Mouse (Mus musculus) adrenal gland, postnatal 14 days (tissue): ENCODE measurements at regions not wholly inside any gene's neighbourhood (a gene's known extent, or its start where the extent isn't known, plus 50 kb on each side); places are given as distances from the start of the nearest gene placed in this dataset.

Experiments used
- DNase-seq: peaks from one replicate; pipeline ENCODE4 v3.0.0; 2021; ENCODE audit warnings: mixed read lengths

GRCm38 (mm10) chr9:117863944-117864343 is 176.4 kb upstream of the Azi2 start:
- DNase-seq: no peak

- DNase-seq: no peak
Observed at GRCm38 (mm10) chr9:117863318-117863717, 177.0 kb upstream of the Azi2 start.

GRCm38 (mm10) chr9:117859580-117860045 is 180.7 kb upstream of the Azi2 start:
- DNase-seq: peak; percentile 78

GRCm38 (mm10) chr9:117843531-117843930 is 196.8 kb upstream of the Azi2 start:
- no peak for DNase-seq

- DNase-seq: no peak
Observed at GRCm38 (mm10) chr9:117836696-117837380, 203.5 kb upstream of the Azi2 start.

- DNase-seq: no peak
Observed at GRCm38 (mm10) chr9:117833586-117833985, 203.9 kb upstream of the Rbms3 start.

- no peak for DNase-seq
Observed at GRCm38 (mm10) chr9:117814661-117815060, 184.9 kb upstream of the Rbms3 start.

GRCm38 (mm10) chr9:117813216-117813615 is 183.5 kb upstream of the Rbms3 start:
- peak; percentile 45 for DNase-seq

GRCm38 (mm10) chr9:117805812-117806211 is 176.1 kb upstream of the Rbms3 start:
- DNase-seq: no peak

GRCm38 (mm10) chr9:117784186-117784591 is 154.5 kb upstream of the Rbms3 start:
- DNase-seq: no peak

- DNase-seq: no peak
Observed at GRCm38 (mm10) chr9:117754651-117755050, 124.9 kb upstream of the Rbms3 start.

- no peak for DNase-seq
Observed at GRCm38 (mm10) chr9:117753466-117753865, 123.8 kb upstream of the Rbms3 start.

GRCm38 (mm10) chr9:117744906-117745305 is 115.2 kb upstream of the Rbms3 start:
- DNase-seq: no peak

GRCm38 (mm10) chr9:117729366-117729765 is 99.7 kb upstream of the Rbms3 start:
- DNase-seq: no peak

GRCm38 (mm10) chr9:117720161-117720598 is 90.5 kb upstream of the Rbms3 start:
- no peak for DNase-seq

GRCm38 (mm10) chr9:117717346-117717745 is 87.6 kb upstream of the Rbms3 start:
- peak; percentile 65 for DNase-seq

GRCm38 (mm10) chr9:117716476-117716875 is 86.8 kb upstream of the Rbms3 start:
- DNase-seq: no peak

- DNase-seq: no peak
Observed at GRCm38 (mm10) chr9:117714741-117715675, 85.3 kb upstream of the Rbms3 start.

GRCm38 (mm10) chr9:117713121-117713520 is 83.4 kb upstream of the Rbms3 start:
- no peak for DNase-seq

GRCm38 (mm10) chr9:117711793-117712192 is 82.1 kb upstream of the Rbms3 start:
- no peak for DNase-seq

- no peak for DNase-seq
Observed at GRCm38 (mm10) chr9:117710966-117711365, 81.3 kb upstream of the Rbms3 start.

- DNase-seq: no peak
Observed at GRCm38 (mm10) chr9:117709677-117710076, 80.0 kb upstream of the Rbms3 start.

GRCm38 (mm10) chr9:117693001-117693400 is 63.3 kb upstream of the Rbms3 start:
- no peak for DNase-seq
